Mouse (Mus musculus) limb, embryonic 10.5 days (tissue): ENCODE data around the gene Camk2d. TPM values are rescaled to one million over a fixed set of nuclear protein-coding genes. Genes with fewer than 3 reads are reported as not detected.

Experiments used
- DNase-seq: peaks from one replicate; pipeline ENCODE4 v3.0.0-alpha.2; 2017; ENCODE audit warnings: low spot score
- H3K27ac ChIP-seq: fragments of 300-500 bp; sonication (generic); 2 replicates; pipeline ENCODE4 v1.5.1; 2016; ENCODE audit warnings: mild to moderate bottlenecking
- H3K27me3 ChIP-seq: fragments of 300-500 bp; sonication (generic); 2 replicates; pipeline ENCODE4 v1.6.1; 2016; ENCODE audit warnings: low read depth, mild to moderate bottlenecking; ENCODE audit not compliant: poor library complexity, severe bottlenecking
- H3K36me3 ChIP-seq: fragments of 300-500 bp; sonication (generic); 2 replicates; pipeline ENCODE4 v1.6.1; 2016; ENCODE audit warnings: mild to moderate bottlenecking, moderate library complexity
- H3K4me1 ChIP-seq: fragments of 300-500 bp; sonication (generic); 2 replicates; pipeline ENCODE4 v1.6.1; 2016
- H3K4me3 ChIP-seq: fragments of 300-500 bp; sonication (generic); 2 replicates; pipeline ENCODE4 v1.5.1; 2016; ENCODE audit warnings: mild to moderate bottlenecking, moderate library complexity
- H3K9me3 ChIP-seq: fragments of 300-500 bp; sonication (generic); replicated peaks from 2 replicates; pipeline ENCODE4 v1.6.1; 2016; ENCODE audit warnings: mild to moderate bottlenecking
- WGBS: fragments of 180-500 bp; shearing (Covaris S2); methylation state at CpG from one replicate; pipeline ENCODE4 v1.1.7; 2016; 5-methylcytosine and 5-hydroxymethylcytosine counted together
- polyA plus RNA-seq: library from polyadenylated mRNA; unstranded; fragments of >200 nt; fragmentation: Nextera tagmentation; extraction: Ambion mirVana; gene quantifications from 2 replicates; pipeline ENCODE4 v1.2.1, GENCODE M21; 2016

Gene Camk2d
- polyA plus RNA-seq, 1 experiment from 2014 or later, result 13.4 TPM

DNA sequence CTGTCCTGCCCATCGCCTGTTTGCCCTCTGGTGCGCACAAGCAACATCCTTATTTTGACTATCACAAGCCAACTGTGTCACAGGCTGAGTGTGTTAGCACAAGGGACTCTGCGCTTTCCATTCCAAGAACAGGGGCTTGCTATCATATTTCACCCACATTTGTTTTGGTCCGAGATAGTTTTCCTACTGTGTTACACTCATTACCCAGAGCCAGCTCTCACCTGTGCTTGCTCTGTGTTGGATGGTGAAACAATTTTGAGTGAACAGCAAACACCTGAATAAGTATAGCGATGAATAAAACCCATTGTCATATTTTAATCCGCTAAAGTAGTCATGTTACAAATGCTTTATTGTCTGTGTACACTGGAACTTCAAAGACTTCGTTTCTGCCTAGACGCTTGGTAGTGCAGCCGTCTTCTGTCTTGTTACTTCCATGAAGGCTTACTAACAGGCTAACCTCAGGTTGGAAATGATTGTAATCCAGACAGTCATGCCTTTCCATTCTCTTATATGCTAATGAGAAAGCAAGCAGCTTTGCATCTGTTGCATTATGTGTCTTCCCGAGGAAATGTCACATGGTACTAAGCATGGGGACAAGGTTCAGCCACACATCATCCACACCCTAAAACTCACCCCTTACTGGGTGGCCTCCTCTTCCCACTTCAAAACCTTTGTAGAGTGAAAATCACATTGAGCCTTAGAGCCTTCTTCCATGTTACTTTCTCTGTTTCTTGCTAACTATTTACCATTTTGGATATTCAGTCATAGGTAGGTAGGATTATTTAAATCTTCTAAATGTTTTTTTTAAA, 44.5 kb downstream of the Camk2d start:
- H3K4me3 ChIP-seq, result no peak overlapping the region
- DNase-seq, result no peak
- no peaks in the 10 kb centered on the region for H3K27me3 ChIP-seq
- 84% methylated on average over 10 of the region's 10 CpGs for WGBS
- H3K4me1 ChIP-seq, result peaks cover 13% of the 10 kb centered on the region
- H3K27ac ChIP-seq, result no peak overlapping the region
- no peaks in the 10 kb centered on the region for H3K9me3 ChIP-seq
- H3K36me3 ChIP-seq, result no peaks in the 10 kb centered on the region

DNA sequence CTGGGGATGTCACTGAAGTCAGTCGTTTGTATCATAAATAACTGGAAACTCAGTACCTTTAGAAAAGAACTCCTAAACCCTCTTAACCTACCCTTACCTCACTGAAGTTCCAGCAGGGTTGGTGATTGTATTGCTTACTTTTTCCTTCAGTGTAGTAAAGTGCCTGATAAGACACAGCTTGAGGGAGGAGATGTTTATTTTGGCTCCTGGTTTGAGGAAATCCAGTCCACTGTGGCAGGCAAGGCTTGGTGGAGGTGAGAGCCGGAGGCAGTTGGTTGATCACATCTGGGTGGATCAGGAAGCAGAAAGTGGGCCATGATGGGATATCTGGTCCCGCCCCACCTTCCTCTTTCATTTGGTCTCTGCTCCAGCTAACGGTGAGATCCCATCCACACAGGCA, 45.3 kb downstream of the Camk2d start:
- WGBS, result 77% methylated on average over 4 of the region's 4 CpGs
- Histone ChIP-seq H3K4me3 (no peak overlapping the region), H3K27me3 (no peaks in the 10 kb centered on the region), H3K4me1 (peaks cover 13% of the 10 kb centered on the region), H3K9me3 (no peaks in the 10 kb centered on the region), H3K27ac (no peak overlapping the region), H3K36me3 (no peaks in the 10 kb centered on the region)
- no peak for DNase-seq

DNA sequence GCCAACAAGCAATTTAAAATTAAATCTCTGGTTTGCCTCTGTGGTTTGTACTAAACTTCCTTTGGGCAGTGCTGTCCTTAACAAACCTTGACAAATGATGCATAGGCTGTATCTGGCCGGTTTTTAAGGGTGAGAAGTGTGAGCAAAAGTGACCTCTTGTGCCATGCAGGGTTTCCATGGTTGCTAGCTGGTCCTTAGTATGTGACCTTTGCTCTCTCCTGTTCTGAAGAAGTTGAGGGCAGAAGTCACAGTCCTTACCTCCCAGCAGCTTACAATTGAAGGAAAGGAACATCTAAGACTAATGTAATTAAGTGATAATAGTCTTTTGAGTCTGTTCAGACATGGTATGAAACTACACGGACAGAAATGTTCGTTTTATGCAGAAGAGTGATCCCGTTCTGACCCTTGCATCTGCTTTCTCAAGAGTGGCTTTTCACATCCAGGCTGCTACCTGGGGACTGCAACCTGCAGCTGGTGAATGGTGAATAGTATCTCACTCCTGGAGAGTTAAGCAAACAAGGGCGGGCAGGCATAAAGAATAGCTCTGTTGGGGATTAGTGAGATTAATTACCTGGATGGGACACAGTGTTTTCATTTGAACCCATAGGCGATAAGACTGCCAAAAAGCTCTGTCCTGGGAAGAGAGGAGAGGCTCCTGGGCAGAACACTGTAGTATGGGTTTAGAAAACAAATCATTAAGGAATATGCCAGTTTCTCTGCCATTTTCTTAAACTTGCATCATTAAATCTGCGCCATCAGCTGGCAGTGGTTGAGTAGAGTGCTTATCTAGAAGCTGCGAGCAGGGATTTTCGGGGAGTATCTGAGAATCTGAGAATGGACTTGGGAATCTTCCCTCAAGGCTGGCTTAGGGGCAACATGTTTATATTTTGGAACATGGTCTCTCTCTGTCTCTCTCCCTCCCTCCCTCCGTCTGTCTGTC, 47.2 kb downstream of the Camk2d start:
- no peaks in the 10 kb centered on the region for H3K9me3 ChIP-seq
- peaks cover 13% of the 10 kb centered on the region for H3K4me1 ChIP-seq
- no peak for DNase-seq
- H3K27me3 ChIP-seq, result no peaks in the 10 kb centered on the region
- H3K36me3 ChIP-seq, result no peaks in the 10 kb centered on the region
- no peak overlapping the region for H3K4me3 ChIP-seq
- H3K27ac ChIP-seq, result no peak overlapping the region
- WGBS, result 26% methylated on average over 10 of the region's 10 CpGs

DNA sequence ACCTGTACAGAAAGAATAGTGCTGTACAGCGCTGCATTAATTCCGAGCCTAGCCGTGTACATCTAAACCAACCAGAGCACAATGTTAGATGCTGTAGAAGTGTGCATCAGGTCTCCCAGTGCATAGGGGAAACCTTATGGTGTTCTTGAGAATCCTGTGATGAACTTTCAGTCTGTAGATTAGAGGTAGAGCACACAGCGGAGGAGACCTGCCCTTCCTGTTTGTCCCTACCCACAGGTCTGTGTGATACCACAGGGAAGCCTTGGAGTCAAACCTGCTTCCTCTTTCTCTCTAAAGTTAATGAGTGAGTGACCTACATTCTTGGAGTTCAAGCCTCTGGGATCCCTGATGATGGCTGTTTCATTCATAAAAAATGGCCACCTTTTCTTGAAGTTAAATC, 54.2 kb downstream of the Camk2d start:
- WGBS, result 94% methylated on average over 4 of the region's 4 CpGs
- Histone ChIP-seq H3K4me1 (no peaks in the 10 kb centered on the region), H3K36me3 (no peaks in the 10 kb centered on the region), H3K27ac (no peak overlapping the region), H3K27me3 (no peaks in the 10 kb centered on the region), H3K4me3 (no peak overlapping the region), H3K9me3 (no peaks in the 10 kb centered on the region)
- no peak for DNase-seq

DNA sequence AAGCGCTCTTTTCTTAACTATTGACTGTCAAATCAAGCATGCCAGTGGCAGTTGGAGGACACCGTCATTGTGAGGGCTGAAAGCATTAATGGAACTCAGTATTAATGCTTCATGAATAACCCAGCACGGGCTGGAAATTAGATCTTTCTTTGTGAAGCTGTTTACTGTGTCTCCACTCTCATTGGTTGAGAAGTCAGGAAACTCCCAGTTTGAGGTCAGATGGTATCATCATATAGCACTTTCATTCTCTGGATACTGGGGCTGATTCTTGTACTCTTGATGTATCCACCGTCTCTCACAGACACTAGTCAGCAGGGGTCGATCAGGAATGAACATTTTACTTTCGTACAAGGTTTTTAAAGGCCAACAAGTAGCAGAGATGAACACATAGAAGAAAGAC, 54.6 kb downstream of the Camk2d start:
- Histone ChIP-seq H3K4me3 (no peak overlapping the region), H3K27me3 (no peaks in the 10 kb centered on the region), H3K27ac (no peak overlapping the region), H3K36me3 (no peaks in the 10 kb centered on the region), H3K9me3 (no peaks in the 10 kb centered on the region), H3K4me1 (no peaks in the 10 kb centered on the region)
- WGBS, result 92% methylated on average over 6 of the region's 6 CpGs
- no peak for DNase-seq

DNA sequence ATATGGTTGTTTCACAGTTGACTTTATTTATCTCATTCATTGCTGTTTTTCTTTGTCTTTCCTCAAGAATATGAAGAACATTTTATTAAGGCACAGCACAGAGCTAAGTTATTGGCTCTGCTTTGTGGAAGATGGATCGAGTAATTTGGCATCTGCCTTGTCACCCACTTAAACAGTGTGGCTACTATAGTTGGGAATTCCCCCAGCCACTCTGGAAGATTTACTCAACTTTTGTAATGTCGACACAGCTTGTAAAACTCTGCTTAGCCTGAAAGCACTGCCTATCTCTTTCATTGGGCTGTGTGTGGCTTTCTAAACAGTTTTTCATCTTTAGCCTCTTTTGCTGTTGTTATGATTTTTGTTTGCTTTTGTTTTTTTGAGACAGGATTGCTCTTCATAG, 56.3 kb downstream of the Camk2d start:
- no peaks in the 10 kb centered on the region for H3K9me3 ChIP-seq
- H3K4me1 ChIP-seq, result no peaks in the 10 kb centered on the region
- no peaks in the 10 kb centered on the region for H3K27me3 ChIP-seq
- WGBS, result 77% methylated on average over 2 of the region's 2 CpGs
- H3K4me3 ChIP-seq, result no peak overlapping the region
- no peaks in the 10 kb centered on the region for H3K36me3 ChIP-seq
- H3K27ac ChIP-seq, result no peak overlapping the region
- DNase-seq, result no peak

DNA sequence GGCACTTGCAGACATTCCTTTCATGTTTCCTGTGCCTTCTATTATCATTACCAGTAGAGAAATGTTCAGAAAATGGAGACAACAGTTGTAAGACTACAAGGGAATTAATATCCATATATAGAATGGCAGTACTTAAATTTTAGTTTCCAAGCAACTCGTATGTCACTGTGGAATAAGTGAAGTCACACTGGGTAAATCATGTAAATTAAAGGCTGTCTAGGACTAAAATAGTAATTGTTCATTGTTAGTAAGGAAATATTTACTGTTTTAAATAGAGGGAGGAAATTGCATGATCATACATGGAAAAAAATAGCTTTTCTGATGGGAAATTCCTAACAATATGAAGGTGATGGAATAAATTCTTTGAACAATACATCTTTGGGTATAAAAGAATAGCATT, 57.0 kb downstream of the Camk2d start:
- no peak overlapping the region for H3K4me3 ChIP-seq
- no peak for DNase-seq
- WGBS, result 89% methylated on average over 1 of the region's 1 CpGs

GRCm38 (mm10) chr3:126656173-126656572, 60.1 kb downstream of the Camk2d start:
- H3K27me3 ChIP-seq, result no peaks in the 10 kb centered on the region
- no peaks in the 10 kb centered on the region for H3K36me3 ChIP-seq
- H3K27ac ChIP-seq, result no peak overlapping the region
- H3K4me1 ChIP-seq, result peaks cover 15% of the 10 kb centered on the region
- no peak for DNase-seq
- no peak overlapping the region for H3K4me3 ChIP-seq
- WGBS, result 77% methylated on average over 3 of the region's 3 CpGs
- H3K9me3 ChIP-seq, result no peaks in the 10 kb centered on the region

More for the DNA sequence above, 57.0 kb downstream of the Camk2d start:
- Histone ChIP-seq H3K36me3 (no peaks in the 10 kb centered on the region), H3K27me3 (no peaks in the 10 kb centered on the region), H3K9me3 (no peaks in the 10 kb centered on the region), H3K4me1 (no peaks in the 10 kb centered on the region), H3K27ac (no peak overlapping the region)

DNA sequence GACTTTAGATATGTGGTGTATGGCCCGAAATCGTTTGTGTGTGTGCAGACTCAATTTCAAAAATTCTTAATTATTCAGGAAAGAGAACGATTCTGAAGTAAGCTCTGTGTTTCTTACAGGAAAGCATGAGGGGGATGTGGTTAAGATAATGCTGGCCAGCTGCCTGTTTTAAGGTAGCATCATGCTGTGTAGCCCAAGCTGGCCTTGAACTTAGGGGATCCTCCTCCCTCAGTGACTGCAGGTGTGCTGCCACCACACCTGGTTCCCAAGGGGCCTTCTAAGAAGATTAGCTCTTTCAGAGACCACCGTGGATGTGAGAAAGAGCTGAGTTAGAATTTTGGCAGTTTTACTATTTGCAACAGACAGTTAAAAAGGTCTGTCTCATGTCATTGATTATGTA, 61.8 kb downstream of the Camk2d start:
- peaks cover 15% of the 10 kb centered on the region for H3K4me1 ChIP-seq
- H3K27ac ChIP-seq, result no peak overlapping the region
- WGBS, result 79% methylated on average over 4 of the region's 4 CpGs

GRCm38 (mm10) chr3:126658791-126659190, 62.7 kb downstream of the Camk2d start:
- peaks cover 18% of the 10 kb centered on the region for H3K4me1 ChIP-seq
- H3K9me3 ChIP-seq, result no peaks in the 10 kb centered on the region
- no peak overlapping the region for H3K4me3 ChIP-seq
- H3K27ac ChIP-seq, result no peak overlapping the region
- WGBS, result 80% methylated on average over 10 of the region's 10 CpGs
- no peak for DNase-seq
- no peaks in the 10 kb centered on the region for H3K36me3 ChIP-seq
- H3K27me3 ChIP-seq, result no peaks in the 10 kb centered on the region

More for the DNA sequence above, 61.8 kb downstream of the Camk2d start:
- no peak overlapping the region for H3K4me3 ChIP-seq
- DNase-seq, result no peak
- H3K27me3 ChIP-seq, result no peaks in the 10 kb centered on the region
- H3K36me3 ChIP-seq, result no peaks in the 10 kb centered on the region
- no peaks in the 10 kb centered on the region for H3K9me3 ChIP-seq

DNA sequence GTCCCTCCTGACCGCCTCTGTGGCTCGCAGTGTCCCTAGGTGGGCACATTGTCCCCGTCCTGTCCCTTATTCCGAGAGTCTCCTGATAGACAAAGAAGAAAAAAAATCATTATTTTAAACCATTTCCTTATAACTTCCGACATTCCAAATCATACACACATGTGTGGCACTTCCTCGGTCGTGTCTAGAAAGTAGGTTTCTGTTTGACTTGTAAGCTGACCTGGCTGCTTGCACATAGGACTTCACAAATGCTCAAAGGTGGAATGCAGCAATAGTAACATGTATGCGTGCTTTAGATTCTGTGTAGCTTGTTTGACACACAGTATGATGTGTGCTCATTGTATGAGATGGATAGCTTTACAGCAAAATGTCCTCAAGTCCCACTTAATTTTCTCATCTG, 63.1 kb downstream of the Camk2d start:
- DNase-seq, result no peak
- Histone ChIP-seq H3K9me3 (no peaks in the 10 kb centered on the region), H3K27me3 (no peaks in the 10 kb centered on the region), H3K36me3 (no peaks in the 10 kb centered on the region), H3K4me1 (peaks cover 18% of the 10 kb centered on the region), H3K27ac (no peak overlapping the region), H3K4me3 (no peak overlapping the region)
- WGBS, result 88% methylated on average over 8 of the region's 8 CpGs

- Histone ChIP-seq H3K27me3 (no peaks in the 10 kb centered on the region), H3K9me3 (no peaks in the 10 kb centered on the region), H3K27ac (no peak overlapping the region), H3K4me3 (no peak overlapping the region), H3K36me3 (no peaks in the 10 kb centered on the region), H3K4me1 (peaks cover 18% of the 10 kb centered on the region)
- 84% methylated on average over 8 of the region's 8 CpGs for WGBS
- DNase-seq, result no peak
Measured at GRCm38 (mm10) chr3:126659832-126660564, 63.9 kb downstream of the Camk2d start.
